Mouse (Mus musculus) heart, embryonic 11.5 days (tissue): Measurements from ENCODE around the gene Tmem256. TPM values are rescaled to one million over a fixed set of nuclear protein-coding genes. Genes with fewer than 3 reads are reported as not detected.

Experiments used
- ATAC-seq: fragments of 200-750 bp; cut with Nextera tagmentation; replicated peaks from 2 replicates; pipeline ENCODE4 v1.8.0; 2017; ENCODE audit warnings: moderate library complexity; ENCODE audit not compliant: insufficient number of reproducible peaks, low FRiP score, low TSS enrichment
- H3K27ac ChIP-seq: fragments of 300-500 bp; sonication (generic); 2 replicates; pipeline ENCODE4 v1.5.1; 2014; ENCODE audit warnings: mild to moderate bottlenecking, low read depth, low read length
- H3K27me3 ChIP-seq: fragments of 300-500 bp; sonication (generic); 2 replicates; pipeline ENCODE4 v1.6.1; 2014; ENCODE audit warnings: mild to moderate bottlenecking, low read length, mixed read lengths; ENCODE audit not compliant: control insufficient read depth, insufficient read depth
- H3K36me3 ChIP-seq: fragments of 300-500 bp; sonication (generic); 2 replicates; pipeline ENCODE4 v1.6.1; 2014; ENCODE audit warnings: mild to moderate bottlenecking, low read length, moderate library complexity, mixed read lengths; ENCODE audit not compliant: control insufficient read depth, insufficient read depth
- H3K4me1 ChIP-seq: fragments of 300-500 bp; sonication (generic); 2 replicates; pipeline ENCODE4 v1.6.1; 2014; ENCODE audit warnings: low read length; ENCODE audit not compliant: control insufficient read depth, insufficient read depth
- H3K4me2 ChIP-seq: fragments of 300-500 bp; sonication (generic); 2 replicates; pipeline ENCODE4 v1.6.1; 2014; ENCODE audit warnings: mild to moderate bottlenecking, moderate library complexity
- H3K4me3 ChIP-seq: fragments of 300-500 bp; sonication (generic); 2 replicates; pipeline ENCODE4 v1.5.1; 2014; ENCODE audit warnings: low read depth, low read length
- H3K9ac ChIP-seq: fragments of 300-500 bp; sonication (generic); 2 replicates; pipeline ENCODE4 v1.6.1; 2014; ENCODE audit warnings: mild to moderate bottlenecking, low read depth, low read length, moderate library complexity
- H3K9me3 ChIP-seq: fragments of 300-500 bp; sonication (generic); replicated peaks from 2 replicates; pipeline ENCODE4 v1.6.1; 2016; ENCODE audit warnings: low read length; ENCODE audit not compliant: control insufficient read depth
- WGBS: fragments of 180-500 bp; shearing (Covaris S2); extraction: QIAGEN DNeasy Blood & Tissue Kit; methylation state at CpG from one replicate; pipeline ENCODE4 v1.1.7; 2014; ENCODE audit not compliant: insufficient replicate concordance; 5-methylcytosine and 5-hydroxymethylcytosine counted together
- polyA plus RNA-seq: library from polyadenylated mRNA; unstranded; fragments of >200 nt; fragmentation: Nextera tagmentation; extraction: Ambion mirVana; gene quantifications from 2 replicates; pipeline ENCODE4 v1.2.1, GENCODE M21; 2014

Tmem256 gene
- polyA plus RNA-seq, 1 experiment from 2014 or later = 331 TPM

GRCm38 (mm10) chr11:69872451-69872850 is 34.1 kb downstream of the Tmem256 start:
- H3K9me3 ChIP-seq = no peaks in the 10 kb centered on the region
- no peak for ATAC-seq
- H3K9ac ChIP-seq = no peak overlapping the region
- no peaks in the 10 kb centered on the region for H3K27me3 ChIP-seq
- no peaks in the 10 kb centered on the region; the same call in 1 of the 2 replicates for H3K4me1 ChIP-seq
- 75% methylated on average over 4 of the region's 4 CpGs for WGBS
- H3K36me3 ChIP-seq = no peaks in the 10 kb centered on the region
- no peak overlapping the region for H3K27ac ChIP-seq
- no peak overlapping the region for H3K4me3 ChIP-seq
- no peak overlapping the region for H3K4me2 ChIP-seq

- ATAC-seq = no peak; the same call in 1 of the 2 replicates
- Histone ChIP-seq H3K4me3 (no peak overlapping the region), H3K4me2 (peak overlapping the region; percentile 44), H3K4me1 (peaks cover 14% of the 10 kb centered on the region), H3K9ac (no peak overlapping the region), H3K27me3 (no peaks in the 10 kb centered on the region), H3K27ac (peak overlapping the region; percentile 41; the same call in 1 of the 2 replicates), H3K36me3 (no peaks in the 10 kb centered on the region), H3K9me3 (no peaks in the 10 kb centered on the region)
- WGBS = 48% methylated on average over 7 of the region's 7 CpGs
Observed at GRCm38 (mm10) chr11:69876186-69876585, 37.9 kb downstream of the Tmem256 start.

GRCm38 (mm10) chr11:69876867-69877266 is 38.6 kb downstream of the Tmem256 start:
- Histone ChIP-seq H3K4me3 (no peak overlapping the region), H3K27me3 (no peaks in the 10 kb centered on the region), H3K9ac (0 out of 2 replicates have a peak overlapping the region, but pooled peaks have one; percentile 4), H3K4me1 (peaks cover 17% of the 10 kb centered on the region), H3K4me2 (peak overlapping the region; percentile 44), H3K9me3 (no peaks in the 10 kb centered on the region), H3K36me3 (no peaks in the 10 kb centered on the region), H3K27ac (peak overlapping the region; percentile 41; the same call in 1 of the 2 replicates)
- WGBS = 5% methylated on average over 12 of the region's 12 CpGs
- ATAC-seq = no peak

- WGBS = 84% methylated on average over 11 of the region's 11 CpGs
- H3K4me1 ChIP-seq = peaks cover 18% of the 10 kb centered on the region
- H3K9ac ChIP-seq = 0 out of 2 replicates have a peak within 1 kb of the TSS, but pooled peaks have one; percentile 4
Observed at GRCm38 (mm10) chr11:69877878-69878277, 39.6 kb downstream of the Tmem256 start, which contains the start of gene Tmem95. Gene Tmem95 (minus strand): TSS chr11:69878018.

GRCm38 (mm10) chr11:69878399-69878798 is 40.1 kb downstream of the Tmem256 start:
- Histone ChIP-seq H3K27me3 (no peaks in the 10 kb centered on the region), H3K9ac (no peak overlapping the region), H3K4me1 (peaks cover 18% of the 10 kb centered on the region), H3K9me3 (no peaks in the 10 kb centered on the region), H3K27ac (no peak overlapping the region), H3K4me2 (peak overlapping the region; percentile 79), H3K4me3 (no peak overlapping the region), H3K36me3 (no peaks in the 10 kb centered on the region)
- no peak for ATAC-seq
- WGBS = 90% methylated on average over 3 of the region's 3 CpGs

More at GRCm38 (mm10) chr11:69877878-69878277, 39.6 kb downstream of the Tmem256 start, which contains the start of gene Tmem95:
- Histone ChIP-seq H3K36me3 (no peaks in the 10 kb centered on the region), H3K4me3 (no peak within 1 kb of the TSS), H3K27ac (no peak within 1 kb of the TSS), H3K9me3 (no peaks in the 10 kb centered on the region), H3K4me2 (peak within 1 kb of the TSS; percentile 79), H3K27me3 (no peaks in the 10 kb centered on the region)
- no peak for ATAC-seq

DNA sequence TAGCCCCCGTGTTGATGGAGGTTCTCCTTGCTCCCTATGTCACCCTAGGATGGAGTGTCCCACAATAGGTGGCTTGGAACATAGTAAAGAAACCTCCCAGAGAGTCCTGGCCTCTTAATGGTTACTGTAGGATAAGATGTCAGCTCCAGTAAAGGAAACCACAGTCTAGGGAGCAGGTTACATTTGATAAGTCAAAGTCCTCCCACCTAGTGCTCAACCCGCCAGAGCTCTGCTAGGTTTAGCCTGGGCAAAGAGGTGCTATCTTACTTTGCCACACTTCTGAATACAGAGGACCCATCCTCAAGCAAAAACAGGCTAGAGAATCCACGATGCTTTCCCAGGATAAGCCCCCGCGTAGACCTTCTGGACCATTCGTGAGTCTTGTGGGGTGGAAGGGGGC is 40.6 kb downstream of the Tmem256 start:
- WGBS = 75% methylated on average over 6 of the region's 6 CpGs
- Histone ChIP-seq H3K4me2 (peak overlapping the region; percentile 79), H3K27ac (no peak overlapping the region), H3K4me1 (peaks cover 20% of the 10 kb centered on the region), H3K36me3 (no peaks in the 10 kb centered on the region), H3K9ac (no peak overlapping the region), H3K9me3 (no peaks in the 10 kb centered on the region), H3K27me3 (no peaks in the 10 kb centered on the region), H3K4me3 (no peak overlapping the region)
- no peak for ATAC-seq

- H3K9ac ChIP-seq = peak overlapping the region; percentile 82
- no peaks in the 10 kb centered on the region for H3K27me3 ChIP-seq
- peaks cover 26% of the 10 kb centered on the region for H3K4me1 ChIP-seq
- no peaks in the 10 kb centered on the region for H3K9me3 ChIP-seq
- ATAC-seq = no peak
- 51% methylated on average over 15 of the region's 15 CpGs for WGBS
- no peak overlapping the region for H3K27ac ChIP-seq
- H3K4me2 ChIP-seq = peak overlapping the region; percentile 79
- H3K36me3 ChIP-seq = no peaks in the 10 kb centered on the region
- peak overlapping the region; percentile 63 for H3K4me3 ChIP-seq
Observed at GRCm38 (mm10) chr11:69879711-69880110, 41.4 kb downstream of the Tmem256 start.

GRCm38 (mm10) chr11:69880506-69880852 is 42.2 kb downstream of the Tmem256 start:
- peak overlapping the region; percentile 82 for H3K9ac ChIP-seq
- under 1% methylated on average over 18 of the region's 18 CpGs for WGBS
- no peaks in the 10 kb centered on the region for H3K36me3 ChIP-seq
- H3K27me3 ChIP-seq = no peaks in the 10 kb centered on the region
- peaks cover 30% of the 10 kb centered on the region for H3K4me1 ChIP-seq
- H3K4me2 ChIP-seq = peak overlapping the region; percentile 79
- peak overlapping the region; percentile 63 for H3K4me3 ChIP-seq
- H3K9me3 ChIP-seq = no peaks in the 10 kb centered on the region
- peak; percentile 9 for ATAC-seq
- peak overlapping the region; percentile 90 for H3K27ac ChIP-seq
